Mouse (Mus musculus) ovary, postnatal 10 days (tissue): ENCODE measurements around the gene Coa5.

Experiments used
- DNase-seq: peaks from one replicate; pipeline ENCODE4 v3.0.0; 2022; ENCODE audit warnings: low spot score

Coa5 gene

DNA sequence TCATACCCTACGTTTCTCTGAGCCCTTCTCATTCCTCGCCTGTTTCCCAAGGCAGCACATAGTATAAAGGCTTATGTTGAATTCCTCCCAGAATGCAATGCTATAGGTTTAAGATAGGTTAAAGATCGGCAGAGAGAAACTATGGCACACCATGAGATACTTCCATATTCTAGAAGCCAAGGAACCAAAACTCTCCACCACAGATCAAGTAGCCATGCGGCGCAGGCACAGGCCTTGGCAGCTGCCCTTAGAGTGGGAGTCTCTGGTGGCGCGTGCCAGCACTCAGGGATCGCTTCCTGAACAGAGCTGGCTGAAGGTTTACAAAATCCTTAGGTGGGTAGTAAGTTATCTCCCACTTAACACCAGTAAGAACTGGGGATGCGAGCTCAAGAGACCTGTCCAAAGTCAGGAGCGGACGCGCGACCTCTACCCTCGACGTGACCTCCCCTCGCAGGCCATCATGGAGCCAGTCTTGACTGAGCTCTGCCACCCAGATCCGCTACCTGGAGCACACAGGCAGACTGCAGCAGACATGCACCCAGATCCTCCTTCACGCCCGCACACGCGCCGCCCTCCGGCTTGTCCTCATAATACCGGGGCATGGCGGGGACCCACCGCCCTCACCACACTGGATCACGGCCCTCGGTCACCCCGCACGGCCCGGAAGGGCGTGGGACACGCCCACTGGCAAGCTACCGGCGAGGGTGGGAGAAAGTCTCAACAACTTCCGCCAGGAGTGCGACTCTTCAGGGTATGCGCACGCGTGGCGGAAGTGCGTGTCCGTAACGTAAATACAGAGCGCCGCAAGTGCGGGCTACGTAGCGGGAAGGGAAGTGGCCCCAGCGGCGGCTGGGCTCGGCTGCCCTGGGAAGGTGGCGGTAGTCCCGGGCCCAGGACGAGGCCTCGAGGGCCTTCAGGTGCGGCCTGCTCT, at the start of gene Coa5, which contains the start of gene Unc50:
TSS of gene Coa5 (minus strand) at position 738 of the 931 bp plus-strand sequence.
TSS of gene Unc50 (plus strand) at position 774 of the 931 bp plus-strand sequence.
- DNase-seq: peak; percentile 77

DNA sequence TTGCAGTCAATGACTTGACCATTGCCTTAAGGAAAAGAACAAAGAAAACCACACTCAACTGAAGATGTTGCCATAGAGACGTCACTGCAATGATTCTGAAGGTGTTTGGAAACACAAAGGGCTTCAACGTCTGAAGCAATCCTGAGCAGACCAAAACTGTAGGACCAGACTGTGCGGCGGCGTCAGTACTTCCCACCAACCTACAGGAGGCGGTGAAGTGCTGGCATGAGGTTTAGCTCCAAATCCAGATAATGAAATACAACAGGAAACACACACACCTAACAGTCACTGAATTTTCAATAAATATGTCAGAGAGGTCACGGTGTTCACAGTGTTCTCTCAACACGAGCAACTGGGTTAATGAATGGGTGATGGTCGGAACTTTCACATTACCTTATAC, 49.2 kb upstream of the Coa5 start:
- no peak for DNase-seq

DNA sequence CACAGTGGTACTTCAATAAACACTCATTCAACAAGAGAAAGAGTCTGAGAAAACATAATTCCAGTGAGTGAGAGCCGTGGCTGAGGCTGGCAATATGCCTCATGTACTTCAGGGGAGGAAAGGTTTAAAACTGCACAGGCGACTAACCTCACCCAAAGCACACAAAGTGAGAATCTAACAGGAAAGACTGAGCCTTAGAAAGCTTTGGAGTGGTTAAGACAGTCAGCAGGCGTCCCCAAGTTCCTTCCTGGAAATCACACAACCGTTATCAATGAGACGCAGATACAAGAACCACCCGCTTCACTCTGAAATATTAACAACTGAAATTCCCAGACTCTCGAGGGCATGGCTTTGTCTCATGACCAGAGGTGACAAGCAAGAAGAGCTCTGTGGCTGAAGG, 48.5 kb upstream of the Coa5 start:
- DNase-seq: no peak

DNA sequence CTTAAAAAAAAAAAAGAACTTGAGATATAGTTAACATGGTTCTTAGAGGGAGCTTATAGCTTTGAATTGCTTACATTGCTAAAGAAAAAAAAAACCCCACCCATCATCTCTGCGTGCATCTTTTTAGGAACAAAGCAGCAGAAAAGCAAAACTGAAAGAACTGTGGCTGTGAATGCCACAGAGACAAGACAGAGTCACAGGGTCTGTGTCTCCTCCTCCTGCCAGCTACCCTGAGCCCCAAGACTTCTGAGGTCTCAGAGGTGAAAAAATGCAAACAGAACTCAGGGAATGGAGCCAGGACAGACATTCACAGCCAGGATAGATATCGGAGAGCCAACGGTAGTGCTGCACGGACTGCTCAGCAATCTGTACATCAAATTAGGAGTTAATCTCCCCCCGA, 48.0 kb upstream of the Coa5 start:
- DNase-seq: no peak

DNA sequence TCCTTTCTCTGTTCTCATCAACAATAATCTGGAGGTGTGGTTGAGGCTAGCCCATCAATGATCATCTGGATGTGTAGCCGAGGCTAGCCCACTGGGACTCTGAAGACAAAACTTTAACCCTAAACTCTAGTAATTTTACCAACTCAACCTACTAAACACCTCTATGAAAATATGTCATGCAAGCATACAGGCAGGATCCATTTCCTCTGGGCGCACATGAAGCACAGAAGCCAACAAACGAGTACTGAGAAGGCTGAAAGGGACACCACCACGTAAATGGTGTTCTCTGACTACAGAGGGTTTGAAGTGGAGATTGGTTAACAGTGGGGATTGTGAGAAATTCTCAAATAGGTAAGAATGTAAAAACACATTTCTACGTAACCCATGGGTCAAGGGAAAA, 47.3 kb upstream of the Coa5 start:
- no peak for DNase-seq

DNA sequence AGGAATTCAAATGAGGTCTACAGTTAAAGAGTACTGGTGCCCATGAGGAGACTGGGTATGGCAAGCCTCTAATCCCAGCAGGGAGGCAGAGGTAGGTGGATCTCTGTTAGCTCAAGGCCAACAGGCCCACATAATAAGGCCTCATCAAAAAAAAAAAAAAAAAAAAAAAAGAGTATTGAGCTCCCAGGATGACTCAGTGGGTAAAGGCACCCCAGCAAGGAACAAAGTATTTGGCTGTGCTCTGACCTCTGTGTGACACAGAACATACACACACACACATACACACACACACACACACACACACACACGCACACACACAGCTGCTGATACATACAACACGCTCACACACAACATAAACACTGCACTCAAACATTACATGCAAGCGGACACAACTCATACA, 45.4 kb upstream of the Coa5 start:
- DNase-seq: no peak

DNA sequence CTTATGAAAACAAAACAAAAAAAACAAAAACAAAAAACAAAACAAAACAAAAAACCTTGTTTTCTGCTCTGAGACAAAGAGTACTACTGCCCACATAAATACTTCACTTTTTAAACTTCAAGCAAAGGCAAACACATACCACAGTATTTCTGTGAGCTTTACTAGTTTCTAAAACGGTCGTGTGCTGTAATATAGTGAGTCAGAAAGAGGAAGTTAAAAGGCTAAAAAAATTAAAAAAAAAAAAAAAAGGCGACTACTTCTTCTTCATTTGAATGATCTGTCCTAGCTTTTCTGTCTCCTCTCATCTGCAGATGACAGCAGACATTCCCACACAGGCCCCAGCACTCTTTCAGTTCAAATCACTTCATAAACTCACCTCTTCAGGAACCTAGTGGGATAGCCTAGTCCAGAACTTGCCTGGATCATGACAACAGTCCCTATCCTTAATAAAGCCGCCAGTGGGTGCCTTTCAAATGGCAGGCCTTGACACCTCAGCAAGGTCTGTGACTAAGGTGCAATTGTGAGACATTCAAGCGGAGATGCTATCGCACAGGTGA, 44.8 kb upstream of the Coa5 start:
- no peak for DNase-seq

DNA sequence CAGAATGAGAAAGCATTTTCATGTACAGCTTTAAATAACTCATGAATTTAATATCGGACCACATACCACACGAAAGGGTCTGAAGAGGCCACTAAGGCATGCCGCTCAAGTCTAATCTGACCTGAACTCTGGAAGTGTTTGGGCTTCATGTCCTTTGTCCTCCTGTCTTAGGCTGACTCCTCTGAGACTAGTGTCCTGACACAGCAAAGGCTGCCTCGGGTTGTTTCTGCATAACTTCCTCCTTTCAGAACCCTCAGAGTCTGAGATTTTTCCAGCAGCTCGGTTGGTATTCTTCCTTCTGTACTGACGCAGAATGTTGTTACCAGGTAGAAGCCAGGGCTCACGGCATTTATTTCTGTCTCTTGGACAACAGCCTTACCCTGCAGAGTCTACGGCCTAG, 44.1 kb upstream of the Coa5 start:
- no peak for DNase-seq

DNA sequence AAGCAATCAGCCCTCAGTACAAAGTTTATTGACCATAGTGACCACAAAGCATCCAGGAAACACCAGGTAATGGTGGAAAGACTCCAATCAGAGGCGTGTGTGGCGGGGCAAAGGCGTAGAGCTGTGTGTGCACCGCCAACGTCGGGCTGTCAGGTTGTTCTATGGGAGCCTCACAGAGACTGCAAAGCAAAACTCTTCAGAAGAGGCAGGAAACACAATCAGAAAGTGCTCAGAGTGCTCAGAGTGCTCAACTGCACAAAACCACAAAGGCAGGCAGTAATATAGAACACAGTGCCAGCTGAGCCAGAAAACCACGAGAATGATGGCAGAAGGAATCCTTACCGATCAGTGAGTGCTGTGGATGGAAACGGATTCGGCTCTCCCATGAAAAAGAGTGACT, 43.3 kb upstream of the Coa5 start:
- no peak for DNase-seq

DNA sequence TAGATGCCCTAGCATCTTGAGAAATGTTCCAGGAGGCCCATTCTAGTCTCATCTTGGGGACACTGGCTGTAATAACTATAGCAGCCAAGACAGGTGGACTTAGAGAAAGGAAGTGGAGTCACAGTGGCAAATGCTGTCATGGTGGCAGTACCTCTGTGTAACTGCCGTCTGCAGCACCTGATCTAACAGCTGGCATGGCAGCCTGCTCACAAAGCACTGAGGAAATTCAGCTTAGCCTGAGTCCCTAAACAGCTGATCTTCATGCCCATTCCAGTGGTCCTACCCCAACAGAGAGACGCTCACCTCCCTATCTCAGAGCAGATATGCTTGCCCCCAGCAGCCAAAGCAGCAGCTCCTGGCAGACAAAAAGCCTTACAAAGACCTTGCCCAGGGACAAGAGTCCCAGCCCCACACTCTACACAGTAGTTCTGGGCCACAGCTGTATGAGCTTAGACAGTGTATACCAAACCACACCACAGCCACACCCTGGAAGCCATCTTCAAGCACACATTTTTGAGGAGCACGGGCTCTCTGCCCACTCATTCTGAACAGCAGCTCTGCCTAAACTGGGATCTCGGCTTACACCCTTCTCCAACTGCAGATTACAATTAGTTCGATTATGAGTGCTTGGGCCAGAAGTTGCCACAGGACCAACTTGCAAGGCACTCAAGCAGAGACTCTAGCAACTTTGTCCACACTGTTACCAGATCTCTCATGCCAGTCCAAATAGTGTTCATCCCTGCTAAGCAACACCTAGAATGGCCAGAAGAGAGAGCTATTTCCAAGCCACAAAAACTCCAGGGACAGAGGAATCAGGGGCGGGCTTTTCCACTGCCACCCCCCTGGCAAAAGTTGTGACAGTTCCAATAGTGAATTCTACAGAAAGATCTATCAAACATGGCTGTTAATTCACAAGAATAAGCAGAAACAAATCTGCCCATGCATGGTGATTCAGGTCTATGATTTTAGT, 41.6 kb upstream of the Coa5 start:
- DNase-seq: no peak

DNA sequence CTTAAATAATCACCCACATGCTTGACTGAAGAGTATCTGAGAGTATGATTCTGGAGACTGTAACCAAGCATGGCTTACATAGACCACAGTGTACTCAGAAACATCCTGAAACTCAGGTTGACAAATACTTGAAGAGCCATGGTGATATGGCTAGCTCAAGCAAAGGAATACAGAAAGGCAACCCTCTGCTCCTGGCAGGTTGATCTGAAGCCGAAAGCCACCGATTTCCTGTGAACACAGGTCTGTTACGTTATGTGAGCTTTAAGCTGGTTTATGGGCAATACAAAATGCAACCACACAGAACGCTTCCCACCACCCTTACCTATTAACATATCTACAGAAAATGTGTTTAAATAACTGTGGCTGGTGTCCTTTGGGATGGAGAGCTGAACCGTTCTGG, 39.1 kb upstream of the Coa5 start:
- DNase-seq: no peak

DNA sequence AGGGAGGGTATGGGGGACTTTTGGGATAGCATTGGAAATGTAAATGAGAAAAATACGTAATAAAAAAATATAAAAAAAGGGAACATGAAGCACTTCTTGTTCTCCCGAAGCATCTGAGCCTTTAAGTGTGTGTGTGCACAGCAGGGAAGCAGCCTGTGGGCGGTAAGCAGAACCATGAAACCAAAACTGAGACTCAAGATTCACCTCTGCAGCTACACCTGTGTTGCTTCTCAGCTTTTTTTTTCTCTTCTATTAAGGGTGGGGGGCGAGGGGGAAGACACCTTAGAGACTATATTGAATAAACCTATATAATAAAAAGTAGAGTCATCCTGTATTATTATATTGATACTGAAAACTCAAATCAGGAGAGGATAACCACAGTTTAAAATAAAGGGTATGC, 37.9 kb upstream of the Coa5 start:
- no peak for DNase-seq

DNA sequence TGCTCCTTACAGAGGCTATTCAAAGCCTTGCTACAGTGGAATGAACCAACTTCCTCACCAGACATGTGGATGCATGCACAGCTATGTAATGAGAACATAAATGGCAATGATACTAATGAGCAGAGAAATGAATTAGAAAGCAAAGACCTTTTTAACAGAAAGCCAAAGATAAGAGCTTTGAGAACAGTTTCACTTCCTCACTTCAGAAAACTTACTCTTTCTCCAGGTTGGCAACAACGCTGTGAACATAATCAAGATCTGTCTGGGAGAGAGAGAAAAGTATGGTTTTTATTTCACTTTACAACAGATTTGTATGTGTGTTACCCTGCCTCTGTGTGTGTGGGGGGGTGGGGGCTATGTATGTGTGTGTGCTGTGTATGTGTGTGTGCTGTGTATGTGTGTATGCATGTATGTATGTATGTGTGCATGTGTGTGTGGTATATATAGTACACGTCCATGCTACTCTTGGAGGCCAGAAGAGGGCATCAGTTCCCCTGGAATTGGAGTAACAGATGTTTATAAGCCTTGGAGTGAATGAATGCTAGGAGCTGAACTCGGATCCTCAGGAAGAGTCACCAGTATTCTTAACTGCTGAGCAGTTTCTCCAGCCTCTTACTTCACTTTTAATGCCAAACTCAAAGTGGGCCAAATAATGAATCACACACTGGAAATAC, 36.6 kb upstream of the Coa5 start:
- DNase-seq: no peak

DNA sequence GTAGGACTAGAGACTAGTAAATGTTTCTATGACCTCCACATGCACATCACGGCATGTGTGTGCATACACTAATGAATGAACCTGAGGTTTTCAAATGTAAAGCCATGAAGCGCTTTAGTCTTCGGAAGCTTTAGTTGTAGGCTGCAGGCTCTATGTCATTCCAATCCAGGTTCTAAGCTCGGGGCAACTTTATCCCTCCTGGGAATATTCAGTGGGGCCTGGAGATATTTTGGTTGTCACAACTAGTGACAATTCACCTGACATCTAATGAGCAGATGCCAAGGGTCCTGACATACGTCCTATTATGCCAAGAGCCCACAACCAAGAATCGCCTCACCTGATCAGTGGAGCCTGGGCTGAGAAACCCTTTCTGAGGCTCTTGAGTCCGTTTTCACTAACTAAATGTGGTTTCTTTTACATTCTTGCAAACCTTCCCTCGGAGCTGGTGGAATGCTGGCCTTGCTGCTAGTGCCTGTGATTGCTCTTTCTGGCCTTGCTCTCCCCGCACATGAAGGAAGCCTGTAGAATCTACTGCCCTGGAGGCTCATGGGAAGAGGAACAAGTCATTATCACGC, 35.1 kb upstream of the Coa5 start:
- DNase-seq: no peak

DNA sequence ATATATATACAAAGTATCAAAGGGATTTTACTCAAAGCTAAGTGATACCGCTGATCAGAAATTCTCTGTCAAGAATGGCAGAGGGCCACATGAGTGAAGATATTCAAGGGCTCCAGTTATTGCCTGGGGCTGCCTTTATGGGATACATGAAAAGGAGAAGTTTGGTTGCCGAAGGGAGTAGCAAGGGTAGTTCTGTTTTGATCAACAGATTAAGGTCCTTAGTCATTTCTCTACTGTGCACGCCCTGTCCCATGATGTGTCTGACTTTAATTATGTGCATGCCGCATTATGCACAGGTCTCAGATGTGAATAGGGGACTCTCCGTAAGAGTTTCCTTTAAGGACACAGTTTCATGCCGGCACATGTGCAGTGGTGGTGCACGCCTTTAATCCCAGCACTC, 27.6 kb upstream of the Coa5 start:
- DNase-seq: no peak

DNA sequence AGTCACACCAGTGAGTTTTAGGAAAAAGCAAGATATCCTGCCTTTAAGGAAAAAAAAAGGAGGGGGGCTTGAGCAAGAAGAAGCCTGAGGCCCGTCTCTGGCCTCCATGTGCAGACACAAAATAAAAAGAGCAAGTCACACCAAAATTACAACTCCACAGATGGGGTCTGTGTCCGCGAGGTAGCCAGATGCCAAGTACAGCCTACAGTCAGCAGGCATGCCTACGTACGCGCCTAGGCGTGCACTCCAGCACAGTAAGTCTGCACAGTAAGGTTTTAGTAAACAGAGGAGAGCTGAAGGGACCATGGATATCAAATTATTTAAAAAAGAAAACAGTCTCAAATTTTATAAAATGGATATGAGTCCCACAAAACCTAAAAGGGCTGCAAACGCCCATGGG, 21.4 kb upstream of the Coa5 start:
- no peak for DNase-seq

DNA sequence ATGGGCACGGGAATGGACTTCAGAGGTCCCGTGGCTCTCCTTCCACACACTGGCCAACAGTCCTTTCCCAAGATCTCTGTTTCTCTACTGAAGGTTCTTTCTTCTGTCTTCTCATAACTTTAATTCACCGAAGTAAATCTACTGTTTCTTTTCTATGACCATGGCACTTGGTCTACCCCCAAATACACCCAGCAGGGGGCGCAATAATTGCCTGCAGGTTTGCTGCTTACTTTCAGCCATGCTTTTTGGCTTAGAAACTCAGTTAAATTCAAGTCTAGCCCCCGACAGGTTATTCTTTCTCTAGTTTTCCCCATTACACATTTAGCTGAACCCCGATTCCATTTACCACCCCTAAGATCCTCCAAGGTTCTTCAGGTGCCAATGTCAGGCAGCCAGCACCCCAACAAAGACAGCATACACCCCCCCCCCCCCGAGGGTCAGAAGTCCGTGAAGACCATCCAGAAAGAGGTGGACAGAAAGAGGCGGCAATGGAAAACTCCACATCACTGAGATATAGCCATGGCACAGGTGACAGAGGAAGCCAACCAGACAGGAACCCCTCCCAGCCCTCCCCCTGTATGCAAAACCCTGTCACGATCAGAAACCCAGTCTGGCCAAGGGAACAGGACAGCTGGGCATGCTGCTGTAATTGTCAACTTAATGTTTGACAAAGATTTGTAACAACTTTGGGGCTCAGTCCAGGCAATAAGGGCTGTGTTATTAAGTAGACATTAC, 18.6 kb upstream of the Coa5 start:
- DNase-seq: peak; percentile 11

DNA sequence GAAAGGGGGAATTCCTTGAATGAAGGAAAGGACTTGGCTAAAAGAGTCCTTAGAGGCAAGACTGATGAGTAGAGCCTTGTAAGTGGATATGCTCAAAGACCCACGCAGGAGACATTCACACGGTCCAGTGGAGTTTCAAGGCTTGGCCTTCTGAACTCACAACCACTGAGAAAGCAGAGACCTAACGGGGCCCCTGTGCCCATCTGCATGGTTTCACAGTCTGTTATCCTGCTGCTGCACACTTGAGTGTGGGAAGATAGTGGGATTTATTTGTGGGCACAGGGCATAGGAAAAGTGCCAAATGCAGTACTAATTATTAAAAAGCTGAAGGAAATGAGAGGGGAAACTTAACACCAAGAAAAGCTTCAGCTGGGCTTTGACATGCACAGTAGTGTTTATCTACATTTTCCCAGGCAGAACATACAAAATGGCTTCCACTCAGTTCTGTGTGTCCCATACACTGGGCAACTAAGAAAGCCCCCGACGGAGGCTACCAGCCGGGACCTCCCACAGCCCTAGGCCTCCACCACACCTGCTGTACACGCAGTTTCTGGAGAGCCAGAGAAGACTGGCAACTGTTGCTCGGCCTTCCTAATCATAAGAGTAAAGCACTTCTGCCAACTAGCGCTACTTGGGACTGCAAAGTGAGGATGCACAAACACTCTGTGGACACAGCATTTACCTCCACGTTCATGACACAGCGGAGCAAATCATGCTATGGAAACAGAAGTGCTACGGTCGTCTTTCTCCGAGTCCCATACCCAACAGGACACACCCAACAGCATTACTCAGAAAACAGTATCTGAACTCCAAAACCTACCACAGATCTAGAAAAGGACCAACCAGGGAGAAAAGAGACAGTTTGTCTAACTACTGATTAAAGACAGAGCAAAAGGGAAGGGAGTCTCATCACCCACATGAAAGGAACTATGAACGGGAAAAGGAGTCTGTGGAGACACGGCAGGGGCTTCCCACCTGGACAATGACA, 13.2 kb upstream of the Coa5 start:
- no peak for DNase-seq

DNA sequence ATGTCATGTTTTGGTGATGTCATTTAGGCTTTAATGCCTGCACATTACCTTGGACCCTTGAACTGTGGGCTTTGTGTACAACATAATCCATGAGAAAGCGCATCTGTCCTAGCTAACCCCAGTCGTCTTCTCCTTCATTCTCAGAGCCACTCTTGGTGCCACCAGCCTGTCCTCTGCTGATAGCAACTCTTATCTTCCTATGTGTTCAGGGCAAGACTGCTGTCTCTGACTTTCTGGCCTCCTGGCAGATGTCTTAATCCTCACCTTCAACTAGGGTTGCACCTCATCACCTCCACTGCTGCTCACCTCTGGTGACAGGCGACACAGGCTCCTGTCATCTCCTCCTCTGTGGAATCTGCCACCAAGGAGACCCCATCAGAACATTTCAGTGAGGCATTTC, 6.5 kb upstream of the Coa5 start:
- DNase-seq: no peak
